Mouse (Mus musculus): ENCODE data around the gene Tmem39a.

Tmem39a gene

DNA sequence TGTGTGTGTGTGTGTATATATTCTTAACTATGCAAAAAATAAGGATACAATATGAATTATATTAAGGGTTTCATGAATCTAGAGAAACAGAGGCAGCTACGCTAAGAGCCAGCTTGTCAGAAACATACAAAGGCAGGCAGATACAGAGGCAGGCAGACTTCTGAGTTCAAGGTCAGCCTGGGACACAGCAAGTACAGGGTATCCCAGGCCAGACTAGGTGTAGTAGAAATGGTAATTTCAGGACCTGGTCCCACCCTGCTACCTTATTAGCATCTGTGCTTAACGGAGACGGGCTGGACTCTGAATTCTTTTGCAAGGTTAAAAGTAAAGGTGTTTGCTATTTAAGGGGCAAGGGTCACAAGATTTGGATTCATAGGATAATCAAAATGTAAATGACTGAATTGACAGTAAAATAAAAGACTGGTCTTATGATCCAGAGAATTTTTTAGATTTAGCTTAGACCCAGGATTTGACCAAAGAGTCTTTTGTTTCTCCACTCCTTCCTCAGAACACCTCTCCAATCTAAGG lies at the start of gene Tmem39a:
Tmem39a (plus strand) TSS at position 478 of the 528 bp plus-strand sequence.
- no peak for DNase-seq

DNA sequence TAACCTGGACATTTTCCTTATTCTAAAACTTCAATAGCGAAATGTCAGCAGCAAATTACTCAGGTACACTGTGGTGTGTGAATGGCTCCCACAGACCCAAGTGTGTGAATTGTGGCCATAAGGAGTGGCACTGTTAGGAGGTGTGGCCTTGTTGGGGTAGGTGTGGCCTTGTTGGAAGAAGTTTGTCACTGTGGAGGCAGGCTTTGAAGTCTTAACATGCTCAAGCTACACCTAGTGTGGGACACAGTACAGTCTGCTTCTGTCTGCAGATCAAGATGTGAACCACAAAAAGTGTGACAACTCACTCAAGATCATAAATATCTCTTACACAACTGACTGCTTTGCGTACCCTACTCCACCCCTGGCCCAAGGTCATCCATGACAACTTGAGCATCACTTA lies 47.7 kb upstream of the Tmem39a start:
- no peak for DNase-seq

DNA sequence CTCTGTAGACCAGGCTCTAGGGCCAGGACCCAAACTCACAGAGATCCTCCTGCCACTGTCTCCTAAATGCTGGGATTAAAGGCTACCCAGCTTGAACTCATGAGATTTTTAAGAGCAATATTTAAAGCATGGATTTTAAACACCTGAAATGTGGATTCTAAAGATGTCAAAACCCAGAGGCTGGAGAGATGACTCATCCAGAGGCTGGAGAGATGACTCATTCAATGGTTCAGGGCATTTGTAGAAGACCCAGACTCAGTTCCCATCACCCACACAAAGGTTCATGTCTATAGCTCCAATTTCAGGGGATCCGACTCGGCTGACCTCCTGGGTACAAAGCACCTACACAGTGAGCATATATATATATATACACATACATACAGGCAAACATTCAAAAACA lies 39.4 kb upstream of the Tmem39a start:
- no peak for DNase-seq

DNA sequence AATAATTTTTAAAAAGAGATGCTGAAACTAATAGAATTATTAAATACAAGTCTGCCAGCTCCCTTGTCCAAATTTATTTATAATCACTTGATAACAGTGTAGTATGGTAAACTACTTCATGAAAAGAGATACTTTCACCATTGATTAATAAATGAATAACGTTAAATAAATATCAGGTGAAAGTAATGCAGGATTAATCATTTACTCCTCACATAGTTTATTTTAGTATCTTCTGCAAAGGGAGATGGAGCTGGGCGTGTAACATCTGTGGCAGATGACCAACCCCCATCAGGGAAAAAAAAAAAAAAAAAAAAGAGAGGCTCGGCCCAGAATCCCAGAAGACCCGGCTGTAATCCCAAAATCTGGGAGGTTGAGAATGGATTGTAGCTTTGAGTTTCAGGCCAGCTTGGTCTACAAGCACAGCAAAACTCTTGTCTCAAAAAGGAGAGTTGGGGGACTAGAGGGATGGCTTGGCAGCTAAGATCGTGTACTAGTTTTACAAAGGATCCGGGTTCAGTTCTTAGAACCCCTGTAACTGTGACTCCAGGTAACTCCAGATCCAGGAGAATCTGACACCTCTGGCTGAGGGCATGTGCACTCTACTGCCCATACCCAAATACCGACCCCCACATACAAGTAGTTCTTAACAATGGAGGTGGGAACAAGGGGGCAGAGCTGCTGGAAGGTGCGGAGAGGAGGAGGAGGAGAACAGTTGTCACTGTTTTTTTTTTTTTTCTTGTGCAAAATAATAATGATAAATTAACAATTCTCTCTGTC lies 37.1 kb upstream of the Tmem39a start:
- DNase-seq = no peak

DNA sequence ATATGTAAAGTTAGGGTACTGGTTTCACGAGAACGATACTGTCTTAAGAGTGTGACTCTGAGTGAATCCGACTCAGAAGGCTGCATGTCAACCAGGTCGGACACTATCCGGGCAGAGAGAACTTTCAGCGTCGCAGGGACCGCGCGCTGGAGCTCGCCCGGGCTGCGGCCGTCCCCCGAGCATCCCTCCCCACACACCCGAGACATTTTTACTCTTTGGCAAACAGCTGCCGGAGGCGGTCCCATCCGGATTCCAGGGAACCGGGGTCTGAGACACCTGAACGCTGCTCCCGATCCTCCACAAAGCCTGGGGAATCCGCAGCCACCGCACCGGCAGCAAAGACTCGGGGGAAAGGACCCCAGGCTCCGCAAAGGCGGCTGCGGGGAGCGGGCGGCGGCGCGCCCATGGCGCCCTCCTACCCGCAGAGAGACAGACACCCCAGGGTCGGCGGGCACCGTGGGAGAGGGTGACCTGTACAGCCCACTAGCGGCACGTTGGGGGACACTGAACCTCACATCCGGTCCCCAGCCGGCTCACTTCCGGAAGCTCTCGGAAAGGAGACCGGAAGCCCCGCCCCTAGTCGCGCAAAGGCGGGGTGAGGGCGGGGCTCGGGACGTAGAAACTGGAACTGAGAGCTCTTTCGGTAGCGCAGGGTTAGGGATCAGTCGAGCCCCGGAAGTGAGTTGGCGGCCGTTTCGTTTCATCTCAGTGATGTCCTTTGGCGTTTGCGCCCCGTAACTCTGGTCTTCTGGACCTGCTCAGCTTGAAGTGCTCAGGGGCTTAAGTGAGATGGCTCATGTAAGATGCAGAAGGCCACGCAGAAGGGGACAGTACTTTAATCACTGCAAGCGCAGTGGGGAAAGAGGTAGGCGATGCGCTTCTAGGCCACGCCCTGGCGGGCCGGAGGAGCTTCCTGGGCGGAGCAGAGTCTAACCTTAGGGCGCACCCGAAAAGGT lies 36.1 kb upstream of the Tmem39a start, which contains the start of gene Timmdc1:
Timmdc1 (minus strand) TSS at position 535 of the 956 bp plus-strand sequence.
- peak; percentile 96 to 98 for DNase-seq

DNA sequence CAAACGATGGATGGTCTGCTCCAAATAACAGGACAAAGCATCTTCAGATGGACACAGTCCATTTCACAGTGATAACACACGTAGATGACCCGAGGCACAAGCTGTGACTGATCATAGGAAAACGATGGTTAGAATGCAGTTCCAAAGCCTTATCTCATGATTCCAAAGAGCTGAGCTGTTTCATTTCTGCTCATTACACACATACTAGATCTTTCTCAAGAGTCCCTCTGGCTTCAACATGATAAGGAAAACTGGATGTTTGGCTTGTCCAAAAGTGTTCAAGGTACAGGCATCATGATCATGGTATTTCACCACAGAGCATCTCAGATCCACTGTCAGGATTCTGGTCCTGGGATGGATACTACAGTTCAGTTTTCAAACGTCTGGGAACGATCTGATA lies 32.2 kb upstream of the Tmem39a start:
- no peak for DNase-seq

DNA sequence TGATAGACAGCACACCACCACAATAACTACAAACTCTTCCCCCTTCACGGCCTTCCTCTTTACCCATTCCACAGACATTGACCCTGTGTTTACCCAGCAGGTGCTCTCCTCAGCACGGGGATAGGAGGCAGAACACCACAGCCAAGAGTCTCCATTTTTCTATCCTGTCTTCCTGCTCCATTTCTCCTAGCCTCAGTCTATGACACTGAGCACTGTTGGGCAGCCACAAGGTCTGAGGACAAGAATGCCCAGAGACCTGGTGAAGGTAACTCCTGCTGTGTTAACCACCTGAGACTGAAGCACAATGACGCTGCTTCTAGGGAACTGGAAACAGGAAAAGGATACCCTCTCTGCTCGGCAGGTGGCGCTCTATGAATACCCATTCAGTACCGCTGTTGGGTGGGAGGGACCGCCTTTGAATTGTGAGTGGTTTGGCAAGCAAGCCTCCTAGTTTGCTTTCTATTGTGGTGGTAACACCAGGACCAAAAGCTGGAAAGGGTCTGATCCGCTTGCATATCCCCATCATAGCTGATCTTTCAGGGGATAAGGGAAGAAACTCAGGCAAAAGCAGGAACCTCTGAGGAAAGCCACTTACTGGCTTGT lies 21.9 kb upstream of the Tmem39a start:
- peak; percentile 60 to 65 for DNase-seq

DNA sequence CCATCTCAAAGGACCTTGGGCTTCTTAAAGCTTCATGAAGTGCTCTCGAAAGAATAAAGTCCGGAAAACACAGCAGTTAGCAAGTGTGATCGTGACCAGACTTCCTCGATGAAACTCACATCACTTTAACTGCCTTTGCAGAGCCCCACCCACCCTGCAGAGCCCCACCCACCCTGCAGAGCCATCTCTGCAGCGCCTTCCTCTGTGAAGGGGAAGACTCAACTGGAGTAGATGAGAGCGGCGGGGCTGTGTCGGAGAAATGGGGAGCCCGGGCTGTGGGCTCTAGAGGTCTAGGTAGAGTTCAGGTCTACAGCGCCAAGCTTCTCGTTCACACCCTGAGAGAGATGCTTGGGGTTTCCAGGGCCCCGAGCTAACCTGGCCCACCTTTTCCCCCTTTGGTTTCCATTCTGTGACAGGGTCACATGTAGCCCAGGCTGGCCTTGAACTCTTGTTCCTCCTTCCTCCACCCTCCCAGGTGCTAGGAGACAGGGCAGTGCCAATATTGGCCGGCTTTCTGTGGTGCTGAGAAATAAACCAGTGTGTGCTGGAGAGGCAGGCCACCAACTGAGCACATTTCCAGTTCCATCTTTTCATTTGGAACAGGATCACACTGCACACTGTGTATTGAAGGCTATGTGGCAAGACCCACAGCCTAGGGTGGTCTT lies 19.6 kb upstream of the Tmem39a start:
- DNase-seq = no peak

DNA sequence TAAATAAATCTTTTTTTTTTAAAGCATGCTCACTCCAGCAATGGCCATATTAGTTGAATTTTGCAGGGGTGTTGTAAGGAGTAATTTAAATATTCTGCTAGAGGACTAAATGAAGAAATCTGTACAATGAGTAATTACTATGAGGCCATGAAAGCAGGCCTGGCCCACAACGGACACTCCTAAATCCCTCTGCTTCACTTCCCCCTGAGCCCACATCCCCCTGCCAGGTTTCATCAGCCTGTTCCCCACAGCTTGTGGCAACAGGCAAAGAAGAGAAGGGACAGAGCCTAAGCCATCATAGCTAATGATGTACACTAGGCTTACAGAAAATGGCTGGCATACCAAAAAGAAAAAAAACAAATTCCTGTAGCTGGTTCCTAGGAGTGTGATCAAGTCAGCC lies 10.5 kb upstream of the Tmem39a start:
- no peak for DNase-seq

DNA sequence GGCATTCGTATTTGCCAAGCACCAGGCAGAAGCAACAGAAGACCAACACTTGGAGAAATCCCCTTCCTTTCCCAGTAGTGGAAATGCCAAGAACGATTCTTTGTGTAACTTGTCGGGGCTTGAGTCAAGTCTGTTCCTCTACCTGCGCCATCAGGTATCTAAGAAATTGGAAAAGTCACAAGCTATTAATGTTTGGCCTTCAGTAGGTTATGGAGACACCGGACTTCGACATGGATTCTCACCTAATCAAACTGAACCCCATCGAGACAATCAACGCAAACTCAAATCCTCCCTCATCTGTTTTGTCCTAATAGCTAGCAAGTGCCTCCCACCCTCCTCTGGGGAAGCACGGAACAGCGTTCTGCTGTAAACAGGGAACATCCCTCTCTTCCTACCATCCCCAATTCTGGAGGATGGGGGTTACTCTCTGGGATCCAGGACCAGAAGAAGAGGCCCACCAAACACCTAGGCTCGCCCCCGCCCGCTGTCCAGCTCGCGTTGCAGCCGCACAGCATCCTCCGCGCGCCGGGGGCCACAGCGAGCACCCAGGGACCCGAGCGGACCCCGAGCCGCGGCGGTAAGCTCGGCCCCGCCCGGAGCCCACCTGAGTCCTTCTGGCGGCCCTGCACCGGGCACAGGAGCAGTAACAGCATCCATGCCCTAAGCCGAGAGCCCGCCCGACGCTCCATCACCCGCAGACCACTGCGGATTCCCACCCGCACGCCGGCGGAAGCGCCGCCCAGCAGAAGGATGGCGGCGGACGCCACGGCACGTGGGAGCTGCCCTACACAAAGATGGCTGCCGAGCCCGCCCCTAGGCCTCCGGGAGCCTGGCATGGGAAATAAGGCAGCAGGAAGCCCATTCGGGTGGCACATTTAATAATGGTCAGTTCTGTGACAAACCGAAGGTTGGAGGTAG lies 8.8 kb upstream of the Tmem39a start, which contains the start of gene Poglut1:
Poglut1 (minus strand) TSS at position 780 of the 918 bp plus-strand sequence.
- peak; percentile 86 to 88 for DNase-seq

DNA sequence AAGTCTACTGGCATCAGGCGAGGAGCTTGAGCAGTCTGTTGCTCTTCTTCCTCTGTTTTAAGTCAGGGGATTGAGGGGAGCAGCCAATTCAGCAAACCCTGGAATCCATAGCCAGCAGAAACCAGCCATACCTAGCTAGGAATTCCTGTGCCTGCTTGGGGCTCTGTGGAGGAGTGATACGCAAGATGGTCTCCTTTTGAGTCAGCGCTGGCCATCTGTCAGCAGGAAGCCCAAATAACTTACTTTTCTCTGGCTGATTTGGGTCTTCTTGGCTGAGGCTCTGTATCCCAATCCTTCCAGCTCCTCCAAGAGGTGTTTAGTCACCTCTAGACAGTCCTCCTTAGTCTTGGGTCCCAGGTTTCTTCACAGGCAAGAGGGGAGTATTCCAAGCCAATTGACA lies 2.5 kb upstream of the Tmem39a start:
- DNase-seq = no peak

DNA sequence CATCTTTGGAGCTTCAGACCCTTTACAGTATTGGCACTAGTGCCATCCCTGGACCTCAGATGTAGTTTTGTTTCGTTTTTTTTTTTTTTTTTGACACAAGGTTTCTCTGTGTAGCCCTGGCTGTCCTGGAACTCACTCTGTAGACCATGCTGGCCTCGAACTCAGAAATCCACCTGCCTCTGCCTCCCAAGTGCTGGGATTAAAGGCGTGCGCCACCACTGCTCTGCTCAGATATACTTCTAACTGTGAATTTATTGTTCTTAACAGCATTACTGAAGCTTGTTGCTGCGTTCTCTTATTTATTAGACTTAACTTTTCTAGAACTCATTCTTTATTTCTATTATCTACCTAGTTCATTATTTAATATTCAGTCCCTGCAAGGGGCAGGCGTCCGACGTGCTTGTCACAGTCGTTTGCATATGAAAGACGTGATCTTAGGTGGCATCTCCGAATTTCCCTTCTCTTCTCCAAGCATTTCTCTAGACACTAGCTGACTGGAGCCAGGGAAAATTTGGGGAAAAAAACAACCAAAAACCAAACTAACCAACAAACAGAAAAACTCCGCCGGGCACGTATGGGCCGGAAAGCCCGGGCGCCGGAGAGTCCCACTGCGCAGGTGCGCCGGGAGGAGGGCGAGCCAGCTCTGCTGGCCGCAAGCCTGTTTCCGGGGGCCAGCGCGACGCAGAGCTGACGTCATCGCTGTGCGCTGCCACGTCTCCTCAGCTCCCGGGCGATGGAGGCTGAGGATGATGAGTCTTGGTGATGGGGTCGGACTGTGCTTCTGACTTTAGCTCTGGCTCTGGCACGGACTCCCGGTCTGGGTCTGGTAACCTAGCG lies 3.9 kb downstream of the Tmem39a start:
- DNase-seq = peak; percentile 94 to 99

DNA sequence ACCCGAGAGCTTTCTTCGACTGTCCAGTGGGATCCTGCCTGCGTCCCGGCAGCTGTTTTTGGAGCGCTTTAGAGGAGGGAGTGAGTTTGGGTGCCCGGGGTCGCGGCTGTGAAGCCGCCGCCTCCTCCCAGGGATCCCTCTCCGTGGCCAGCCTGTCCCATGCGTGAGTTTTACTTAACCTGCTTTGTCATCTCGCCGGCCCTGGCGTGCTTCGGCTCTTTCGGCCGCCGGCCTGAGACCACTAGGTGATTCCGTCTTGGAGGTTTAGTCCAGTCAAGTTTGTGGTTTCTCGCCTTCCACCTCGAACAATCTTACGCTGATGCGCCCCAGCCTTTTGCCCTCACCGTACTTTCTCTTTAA lies 4.5 kb downstream of the Tmem39a start:
- DNase-seq = peak in 1 of 2 experiments; percentile 9

DNA sequence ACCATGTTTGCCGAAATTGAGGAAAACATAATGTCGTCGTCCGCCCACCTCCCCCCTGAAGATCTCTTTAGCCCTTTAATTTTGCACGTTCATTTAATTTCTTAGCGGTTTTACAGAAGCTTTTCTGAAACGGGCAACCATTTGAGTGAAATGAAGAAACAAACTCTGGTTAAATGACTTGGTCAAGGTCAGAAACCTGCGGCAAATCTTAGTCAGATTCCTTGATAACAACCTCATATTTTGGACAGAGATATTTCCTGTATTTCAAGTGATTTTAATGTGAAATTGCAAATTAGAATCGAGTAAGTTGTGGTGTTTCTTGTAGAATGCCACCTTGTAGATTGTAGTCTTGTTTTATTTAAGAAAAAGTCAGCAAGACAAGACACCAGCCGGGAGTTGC lies 5.0 kb downstream of the Tmem39a start:
- no peak for DNase-seq

DNA sequence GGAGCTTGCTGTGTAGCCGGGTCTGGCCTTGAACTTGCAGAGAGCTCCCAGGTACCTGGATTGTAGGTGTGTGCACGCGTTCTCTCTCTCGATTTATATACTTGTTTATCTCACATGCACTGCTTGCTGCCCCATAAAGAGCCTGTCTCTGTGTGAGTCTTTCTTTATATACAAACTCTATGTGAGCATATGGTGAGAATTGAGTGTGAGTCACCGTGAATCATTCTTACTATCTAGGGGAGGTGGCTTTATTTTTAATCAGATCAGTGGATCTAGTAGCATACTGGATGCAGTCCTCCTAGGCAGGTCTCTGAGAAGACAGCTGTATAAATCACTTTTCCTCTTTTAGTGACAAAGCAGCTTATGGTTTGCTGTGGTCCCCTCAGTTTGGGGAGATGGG lies 9.7 kb downstream of the Tmem39a start:
- no peak for DNase-seq

DNA sequence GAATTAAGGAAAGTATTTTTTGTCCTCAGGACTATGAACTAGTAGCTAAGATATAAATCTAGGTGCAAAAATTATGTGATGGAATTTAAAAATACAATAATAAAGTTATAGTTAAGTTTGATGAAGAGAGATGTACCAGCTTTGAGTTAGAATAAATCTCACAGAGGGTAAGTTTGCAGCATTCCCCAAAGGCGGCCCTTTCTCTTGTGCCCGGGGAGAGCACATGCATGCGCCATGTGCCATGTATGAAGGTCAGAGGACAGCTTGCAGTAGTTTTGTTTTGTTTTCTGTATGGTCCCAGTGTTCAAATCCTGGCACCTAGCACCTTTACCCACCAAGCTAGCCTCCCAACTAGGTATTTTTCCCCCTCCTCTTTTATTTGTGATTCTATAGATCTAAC lies 13.0 kb downstream of the Tmem39a start:
- no peak for DNase-seq

DNA sequence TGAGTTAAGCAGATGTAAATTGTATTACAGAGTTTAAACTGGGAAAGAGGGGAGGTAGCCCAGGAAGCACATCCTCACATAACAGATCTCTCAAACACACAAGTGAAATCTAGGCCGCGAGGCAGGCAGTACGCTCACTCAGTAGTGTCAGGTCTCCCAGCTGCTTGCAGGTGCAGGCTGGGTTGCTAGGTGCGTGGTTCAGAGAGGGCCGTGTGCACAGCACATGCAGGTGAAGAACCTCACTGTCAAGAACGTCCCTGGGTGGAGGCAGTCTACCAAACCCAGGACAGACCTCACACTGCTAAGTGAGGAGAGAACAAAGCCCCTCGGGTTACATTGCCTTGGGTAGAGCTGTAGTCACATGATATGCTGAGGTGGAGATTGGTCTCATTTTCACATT lies 26.3 kb downstream of the Tmem39a start:
- no peak for DNase-seq

DNA sequence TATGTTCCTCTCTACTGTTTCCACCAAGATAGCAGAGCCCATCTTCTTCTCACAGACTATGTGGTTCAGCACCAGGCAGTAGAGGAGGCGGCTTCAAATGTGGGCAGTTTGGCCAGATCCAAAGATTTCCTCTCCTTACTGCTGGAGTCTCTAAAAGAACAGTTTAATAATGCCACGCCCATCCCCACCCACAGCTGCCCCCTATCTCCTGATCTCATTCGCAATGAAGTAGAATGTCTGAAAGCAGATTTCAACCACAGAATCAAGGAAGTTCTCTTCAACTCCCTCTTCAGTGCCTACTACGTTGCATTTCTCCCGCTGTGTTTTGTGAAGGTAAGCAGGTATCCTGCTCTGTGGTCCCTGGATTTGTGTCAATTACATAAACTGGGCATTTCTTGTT lies 26.7 kb downstream of the Tmem39a start:
- DNase-seq = no peak

DNA sequence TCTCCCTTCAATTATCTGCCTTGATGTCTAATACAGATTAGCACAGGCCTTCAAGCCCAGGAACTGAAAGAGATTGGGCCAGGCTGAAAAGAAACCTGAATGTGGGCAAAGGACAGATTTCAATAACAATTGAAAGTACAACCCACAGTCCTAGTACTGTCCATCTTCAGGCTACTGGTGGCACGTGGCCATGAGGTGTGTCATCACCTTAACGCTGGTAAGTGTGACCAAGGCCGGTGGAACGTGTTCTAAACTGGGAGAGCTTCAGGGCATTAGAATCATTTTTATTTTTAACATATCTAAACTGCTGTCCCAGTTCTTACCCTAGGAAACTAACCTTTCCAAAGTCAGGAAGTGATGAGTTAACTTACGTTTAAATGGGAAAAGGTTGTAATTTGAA lies 28.7 kb downstream of the Tmem39a start:
- DNase-seq = no peak

DNA sequence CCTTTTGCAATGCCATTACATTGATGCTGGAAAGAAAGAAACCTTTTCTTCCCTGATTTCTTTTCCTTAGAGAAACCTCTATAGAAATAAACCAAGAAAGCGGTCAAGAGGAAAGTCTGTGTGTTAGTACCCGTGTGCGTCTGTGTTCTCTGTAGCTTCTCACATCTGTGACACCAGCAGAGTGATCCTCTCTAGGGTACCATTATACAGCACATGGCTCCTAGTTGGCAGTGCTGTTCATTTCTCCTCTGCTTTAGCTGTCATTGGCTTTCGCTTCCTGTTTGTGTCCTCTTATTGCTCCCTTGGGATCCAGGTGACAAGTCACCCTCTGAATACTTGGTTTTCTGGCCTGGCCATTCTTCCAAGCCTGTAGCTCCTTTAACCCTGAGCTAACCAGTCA lies 29.1 kb downstream of the Tmem39a start:
- no peak for DNase-seq

DNA sequence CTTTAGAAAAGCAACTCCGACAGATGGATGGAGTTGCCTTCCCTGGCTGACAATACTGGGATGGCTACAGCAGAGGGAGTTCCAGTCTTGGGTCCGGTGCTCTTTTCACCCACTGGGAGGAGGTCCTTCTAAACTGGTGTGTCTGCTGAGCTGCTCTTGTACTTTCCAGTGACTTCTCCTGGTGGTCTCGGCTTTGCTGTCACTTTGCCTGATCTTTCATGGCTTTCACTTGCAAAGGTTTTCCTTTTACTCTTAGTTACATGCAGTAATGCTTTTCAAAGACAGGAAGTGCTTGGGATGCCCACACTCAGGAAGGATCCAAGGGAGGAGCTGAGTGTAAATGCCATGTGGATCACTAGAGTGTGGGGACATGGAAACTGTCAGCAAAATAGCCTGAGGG lies 33.0 kb downstream of the Tmem39a start:
- no peak for DNase-seq
